Mouse (Mus musculus): ENCODE measurements around the gene Ndufa4l2. TPM values are rescaled to one million over a fixed set of nuclear protein-coding genes. Genes with fewer than 3 reads are reported as not detected.

Ndufa4l2 gene
- total RNA-seq, 2 experiments from 2014 or later, result 26.0 to 27.6 TPM

- DNase-seq, result peak; percentile 84
- intact Hi-C loops (cut with DNase I), result loop anchor here (1.0 kb wide), 1 partner anchor 27 kb away; no protein-coding TSS in a partner anchor
Observed at GRCm38 (mm10) chr10:127509051-127509836, 5.5 kb upstream of the Ndufa4l2 start.

GRCm38 (mm10) chr10:127509837-127510701 is 4.7 kb upstream of the Ndufa4l2 start:
- DNase-seq, result no peak
- intact Hi-C loops (cut with DNase I), result loop anchor here (1.0 kb wide), 1 partner anchor 26 kb away; no protein-coding TSS in a partner anchor

GRCm38 (mm10) chr10:127510895-127511617 is 3.7 kb upstream of the Ndufa4l2 start:
- intact Hi-C loops (cut with DNase I), result no loop called here
- no peak for DNase-seq

- intact Hi-C loops (cut with DNase I), result no loop called here
- DNase-seq, result peak; percentile 24 to 49
Observed at GRCm38 (mm10) chr10:127511634-127512306, 3.0 kb upstream of the Ndufa4l2 start.

DNA sequence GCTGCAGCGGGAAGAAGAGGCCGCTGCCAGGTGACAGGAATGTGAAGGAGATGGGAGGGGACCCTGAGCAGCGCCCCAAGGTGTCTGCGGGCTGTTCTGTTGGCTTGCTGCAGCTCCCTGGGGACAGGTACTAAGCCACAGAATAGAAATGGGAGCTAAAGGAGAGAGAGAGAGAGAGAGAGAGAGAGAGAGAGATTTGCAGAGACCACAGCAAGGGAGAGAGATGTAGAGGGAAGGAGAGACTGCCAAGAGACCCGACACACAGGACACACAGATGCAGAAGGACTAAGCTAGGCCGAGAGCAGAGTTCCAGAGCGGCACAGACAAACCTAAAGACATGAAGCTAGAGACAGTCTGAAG is 2.5 kb upstream of the Ndufa4l2 start:
- no peak for DNase-seq
- intact Hi-C loops (cut with DNase I), result no loop called here

DNA sequence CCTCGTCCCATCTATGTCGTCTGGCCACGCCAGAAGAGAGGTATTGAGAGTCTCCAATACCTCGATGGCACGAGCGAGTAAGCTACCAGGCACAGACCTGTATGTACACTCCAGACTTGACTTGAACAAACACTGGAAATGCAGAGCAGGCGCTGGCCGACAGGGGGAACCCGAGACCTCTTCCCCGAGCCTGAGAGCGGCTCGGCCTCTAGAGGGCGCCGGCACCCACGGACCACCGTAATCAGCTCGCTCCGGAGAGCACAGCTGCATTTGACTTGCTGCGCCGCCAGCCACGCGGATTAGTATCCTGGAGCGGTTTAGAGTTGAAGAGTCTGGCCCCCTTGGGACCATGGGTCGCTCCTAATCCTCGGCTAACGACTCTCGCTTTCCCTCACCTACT is 2.0 kb upstream of the Ndufa4l2 start:
- intact Hi-C loops (cut with DNase I), result loop anchor here (1.0 kb wide), 1 partner anchor 23 kb away; no protein-coding TSS in a partner anchor
- peak; percentile 97 for DNase-seq

DNA sequence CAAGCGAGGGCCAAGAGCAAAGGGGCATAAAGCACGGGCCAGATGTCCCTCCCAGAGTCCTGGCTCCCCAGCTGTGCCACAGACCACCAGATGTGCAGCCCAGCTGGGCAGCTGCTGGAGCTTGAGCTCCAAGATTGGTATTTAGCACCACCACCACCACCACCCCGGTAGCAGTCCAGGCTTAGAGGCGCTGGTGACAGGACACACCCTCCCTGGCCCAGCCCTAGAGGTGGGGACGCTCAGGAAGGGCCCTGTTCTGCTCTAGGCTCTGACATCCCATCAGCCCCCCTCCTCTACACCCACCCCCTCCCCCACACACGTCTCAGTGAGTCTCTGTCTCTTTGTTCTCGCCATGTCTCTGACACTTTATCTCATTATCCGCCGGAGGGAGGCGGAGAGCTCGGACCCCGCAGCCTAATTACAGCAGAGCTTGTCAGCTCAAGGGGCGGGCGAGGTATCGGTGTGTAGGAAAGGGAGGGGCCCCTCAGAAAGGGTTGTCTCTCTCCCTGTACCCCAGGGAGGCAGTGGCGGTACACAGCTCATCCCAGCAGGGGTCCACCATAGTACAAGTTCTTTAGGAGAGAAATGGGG is 1.2 kb upstream of the Ndufa4l2 start:
- intact Hi-C loops (cut with DNase I), result loop anchor here (1.0 kb wide), 1 partner anchor 23 kb away; no protein-coding TSS in a partner anchor
- no peak for DNase-seq

- no peak for DNase-seq
- intact Hi-C loops (cut with DNase I), result no loop called here
Observed at GRCm38 (mm10) chr10:127514111-127514698, 562 bp upstream of the Ndufa4l2 start.

DNA sequence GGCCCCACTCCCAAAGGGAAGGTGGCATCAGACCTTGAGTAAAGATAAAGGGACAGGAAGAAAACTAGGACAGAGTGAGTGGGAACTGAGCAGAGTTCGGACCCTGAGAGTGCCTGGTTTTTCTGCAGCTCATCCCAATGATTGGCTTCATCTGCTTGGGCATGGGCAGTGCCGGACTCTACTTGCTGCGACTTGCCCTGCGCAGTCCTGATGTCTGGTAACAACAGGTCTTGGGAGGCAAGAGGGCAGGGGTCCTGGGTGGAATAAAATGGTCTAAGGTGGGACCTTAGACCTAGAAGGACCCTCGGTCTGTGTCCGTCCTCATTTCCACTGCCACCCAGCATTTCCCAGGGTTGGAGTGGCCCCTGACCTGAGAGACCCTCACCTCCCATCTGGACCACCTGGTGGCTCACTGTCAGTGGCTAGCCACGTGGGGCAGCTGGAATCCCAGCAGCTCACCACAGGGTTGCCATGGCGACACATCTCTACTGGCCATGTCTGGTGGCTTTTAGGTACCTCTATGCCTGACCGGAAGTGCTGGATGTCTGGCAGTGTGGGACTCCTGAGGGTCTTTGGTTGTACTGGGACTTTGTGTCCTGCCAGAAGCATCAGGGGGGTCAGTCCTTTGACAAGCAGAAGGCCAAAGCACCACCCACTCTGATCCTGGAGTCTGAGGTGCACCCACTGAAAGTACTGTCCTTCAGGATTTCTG is 660 bp downstream of the Ndufa4l2 start:
- no peak for DNase-seq
- intact Hi-C loops (cut with DNase I), result no loop called here

DNA sequence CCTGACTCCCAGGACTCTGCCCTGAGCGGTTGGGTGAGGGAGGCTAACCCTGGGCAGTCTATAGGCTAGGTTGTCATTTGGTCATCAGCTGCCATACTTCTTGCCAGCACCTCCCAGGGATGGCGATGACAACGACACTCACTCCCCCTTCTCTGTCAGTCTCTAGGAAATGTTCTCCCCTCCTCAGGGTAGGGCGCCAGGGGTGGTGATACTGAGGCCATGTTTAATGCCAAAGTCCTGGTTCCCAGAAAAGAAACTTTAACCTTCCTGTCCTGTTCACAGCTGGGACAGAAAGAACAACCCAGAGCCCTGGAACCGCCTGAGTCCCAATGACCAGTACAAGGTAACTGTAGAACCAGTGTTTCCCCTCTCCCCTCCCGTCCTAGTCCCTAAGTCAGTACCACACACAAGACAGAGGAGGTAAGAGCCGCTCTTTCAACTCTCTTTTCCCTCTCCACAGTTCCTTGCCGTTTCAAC is 1.3 kb downstream of the Ndufa4l2 start:
- DNase-seq, result no peak
- intact Hi-C loops (cut with DNase I), result no loop called here

DNA sequence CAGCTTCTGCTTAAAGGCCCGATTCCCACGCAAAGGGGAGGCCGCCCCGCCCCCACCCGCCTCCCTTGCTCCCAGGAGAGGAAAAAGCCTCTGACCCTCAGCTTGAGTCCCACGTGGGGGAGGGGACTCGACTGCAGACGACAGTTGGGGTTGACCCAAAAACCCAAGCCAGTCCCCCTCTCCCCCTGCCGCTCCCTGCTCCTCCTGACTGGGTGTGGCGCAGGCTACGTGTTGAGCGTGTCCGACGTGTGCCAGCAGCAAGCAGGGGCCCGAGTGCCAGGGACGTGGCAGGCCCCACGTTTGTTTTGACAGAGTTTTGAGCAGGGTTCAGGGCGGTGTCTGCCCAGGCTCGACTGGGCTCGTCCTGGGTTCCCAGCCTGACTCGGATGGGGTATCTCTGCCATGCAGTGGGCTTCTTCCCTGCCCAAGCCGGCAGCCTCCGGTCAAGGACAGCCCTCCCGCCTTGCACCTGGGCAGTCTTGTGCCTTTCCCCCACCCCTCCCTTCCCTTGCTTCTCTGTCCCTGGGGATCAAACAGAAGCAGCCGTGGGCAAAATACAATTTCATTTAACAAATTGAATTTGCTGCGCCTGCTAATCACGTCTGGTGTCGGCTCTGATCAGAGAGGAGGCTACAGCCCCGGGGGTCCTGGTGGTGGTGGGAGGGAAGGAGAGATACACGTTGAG is 2.0 kb downstream of the Ndufa4l2 start:
- intact Hi-C loops (cut with DNase I), result no loop called here
- DNase-seq, result peak; percentile 39 to 52

- intact Hi-C loops (cut with DNase I), result no loop called here
- no peak for DNase-seq
Observed at GRCm38 (mm10) chr10:127517941-127518340, 3.2 kb downstream of the Ndufa4l2 start.

GRCm38 (mm10) chr10:127519041-127519701 is 4.4 kb downstream of the Ndufa4l2 start:
- intact Hi-C loops (cut with DNase I), result no loop called here
- DNase-seq, result no peak

- no peak for DNase-seq
- intact Hi-C loops (cut with DNase I), result no loop called here
Observed at GRCm38 (mm10) chr10:127519903-127520713, 5.3 kb downstream of the Ndufa4l2 start.

DNA sequence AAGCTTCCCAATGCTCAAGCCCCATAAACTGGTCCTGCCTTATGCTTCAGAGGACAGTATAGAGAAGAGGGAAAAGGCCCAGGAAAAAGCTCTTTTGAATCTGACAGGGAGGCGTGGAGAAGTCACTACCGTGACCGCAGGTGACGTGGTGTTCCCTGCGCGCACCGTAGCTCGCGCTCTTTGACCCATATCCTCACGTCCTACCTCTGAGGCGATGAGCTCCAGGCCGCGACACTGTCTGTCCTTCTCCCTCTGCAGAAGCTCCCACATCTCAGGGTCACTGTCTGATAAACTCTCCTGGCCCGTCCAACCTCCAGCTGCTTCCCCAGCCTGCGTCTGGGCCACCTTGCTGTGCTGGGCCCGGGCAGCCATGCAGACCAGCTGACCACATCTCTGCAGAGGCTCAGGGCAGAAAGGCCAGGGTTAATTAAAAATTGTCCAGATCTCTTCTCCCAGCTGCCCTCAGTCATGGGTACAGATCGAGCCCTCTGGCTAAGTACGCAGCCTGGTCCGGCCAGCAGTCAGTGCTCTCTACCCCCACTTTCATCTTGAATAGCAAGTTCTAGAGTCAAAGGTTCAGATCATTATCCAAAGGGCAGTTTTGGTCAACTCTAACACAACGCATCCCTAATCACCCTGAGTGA is 6.1 kb downstream of the Ndufa4l2 start:
- DNase-seq, result no peak
- intact Hi-C loops (cut with DNase I), result no loop called here

- DNase-seq, result no peak
- intact Hi-C loops (cut with DNase I), result no loop called here
Observed at GRCm38 (mm10) chr10:127521611-127522080, 6.9 kb downstream of the Ndufa4l2 start.
